Mouse (Mus musculus) erythroblast, embryonic 14.5 days (primary cell): ENCODE measurements around the gene Ror1. TPM values are rescaled to one million over a fixed set of nuclear protein-coding genes. Genes with fewer than 3 reads are reported as not detected.

Experiments
- H3K27me3 ChIP-seq: 2 replicates; pipeline ENCODE4 v1.6.1; 2012; ENCODE audit warnings: inconsistent platforms; ENCODE audit not compliant: control insufficient read depth
- H3K36me3 ChIP-seq: 2 replicates; pipeline ENCODE4 v1.6.1; 2012; ENCODE audit warnings: mild to moderate bottlenecking, inconsistent platforms; ENCODE audit not compliant: control insufficient read depth
- H3K4me1 ChIP-seq: 2 replicates; pipeline ENCODE4 v1.6.1; 2012; ENCODE audit warnings: inconsistent platforms; ENCODE audit not compliant: control insufficient read depth
- H3K4me3 ChIP-seq: replicated peaks from 2 replicates; pipeline ENCODE3; 2012; ENCODE audit warnings: moderate library complexity, mild to moderate bottlenecking, inconsistent platforms
- H3K9me3 ChIP-seq: 2 replicates; pipeline ENCODE4 v1.6.1; 2012; ENCODE audit warnings: low read length, inconsistent platforms, mixed read lengths; ENCODE audit not compliant: control insufficient read depth
- GATA1 ChIP-seq: IDR thresholded peaks from 2 replicates; pipeline ENCODE4 v1.6.1; 2012; ENCODE audit warnings: low read length, inconsistent platforms, mixed read lengths
- TAL1 ChIP-seq: IDR thresholded peaks from 3 replicates; pipeline ENCODE4 v1.6.1; 2012; ENCODE audit warnings: low read length, inconsistent platforms, mixed read lengths
- polyA plus RNA-seq: library from polyadenylated mRNA; stranded (reverse); fragments of >175 nt; gene quantifications from 2 replicates; pipeline ENCODE4 v1.2.3, GENCODE M21; 2012

Ror1 gene
- not detected in 2 replicates for polyA plus RNA-seq

DNA sequence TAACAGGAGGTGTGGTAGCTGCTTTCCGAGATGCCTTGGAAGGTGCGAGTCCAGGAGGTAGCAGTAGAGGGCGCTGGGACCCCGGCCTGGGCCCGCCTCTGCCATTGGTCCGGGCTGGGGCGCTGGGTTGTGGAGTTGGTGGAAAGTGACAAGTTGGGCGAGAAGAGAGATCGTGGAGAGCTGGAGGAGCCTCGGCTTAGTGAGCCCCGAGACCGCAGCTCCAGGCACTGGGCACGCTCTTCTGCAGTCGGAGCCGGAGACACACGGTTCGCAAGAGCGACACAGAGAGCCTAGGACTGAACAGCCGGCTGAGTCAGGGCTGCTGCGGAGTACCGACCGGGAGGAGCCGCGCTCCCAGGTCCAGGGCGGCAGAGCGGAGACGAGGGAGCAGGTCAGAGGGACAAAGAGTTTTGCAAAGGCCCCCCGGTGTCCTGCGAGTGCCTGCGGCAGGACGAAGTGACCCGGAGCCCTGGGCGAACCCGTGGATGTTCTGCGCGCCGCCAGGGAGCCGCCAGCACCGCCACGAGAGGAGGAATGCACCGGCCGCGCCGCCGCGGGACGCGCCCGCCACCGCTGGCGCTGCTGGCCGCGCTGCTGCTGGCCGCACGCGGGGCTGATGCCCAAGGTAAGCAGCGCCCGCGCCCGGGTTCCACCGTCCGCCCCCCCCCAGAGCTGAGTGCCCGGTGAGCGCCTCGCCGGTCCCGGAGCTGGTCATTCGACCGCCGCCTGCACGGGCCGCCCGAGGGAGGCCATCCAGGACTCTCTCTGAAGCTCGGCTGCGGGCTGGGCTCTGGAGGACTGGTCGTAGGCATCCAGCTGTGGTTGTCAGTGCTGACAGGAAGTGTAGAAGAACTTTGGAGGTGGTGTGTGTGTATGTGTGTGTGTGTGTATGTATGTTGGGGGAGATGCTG is at the start of gene Ror1:
Gene Ror1, plus strand, starts transcription at position 107 of the 911 bp plus-strand sequence.
- Histone ChIP-seq H3K27me3 (peaks cover 40% of the 10 kb centered on the region), H3K4me1 (no peaks in the 10 kb centered on the region), H3K36me3 (no peaks in the 10 kb centered on the region), H3K4me3 (peak within 1 kb of the TSS; percentile 42), H3K9me3 (no peaks in the 10 kb centered on the region)
- TF ChIP-seq GATA1 (no peak), TAL1 (no peak)

DNA sequence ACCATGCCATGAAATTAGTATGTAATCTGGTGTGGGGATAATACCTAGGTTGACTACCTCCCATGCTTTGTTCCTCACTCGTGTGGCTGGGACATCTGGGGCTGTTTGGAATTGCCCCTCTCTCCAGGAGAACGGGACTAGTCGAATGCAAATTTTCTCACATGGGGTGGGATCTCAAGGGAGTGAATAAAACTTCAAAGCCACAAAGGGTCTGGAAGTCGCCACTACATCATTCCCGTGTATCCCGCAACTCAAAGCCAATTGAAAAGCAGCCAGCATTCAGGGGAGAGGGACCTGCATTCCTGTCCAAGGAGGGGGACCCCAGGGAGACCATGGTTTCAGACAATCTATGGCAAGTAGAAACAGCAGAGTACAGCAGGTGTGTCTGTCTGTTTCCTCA is 48.5 kb upstream of the Ror1 start:
- no peak for TF ChIP-seq TAL1
- TF ChIP-seq GATA1, result no peak
- no peaks in the 10 kb centered on the region for H3K9me3 ChIP-seq
- no peaks in the 10 kb centered on the region for H3K4me1 ChIP-seq
- no peaks in the 10 kb centered on the region for H3K36me3 ChIP-seq
- no peak overlapping the region for H3K4me3 ChIP-seq
- no peaks in the 10 kb centered on the region for H3K27me3 ChIP-seq

DNA sequence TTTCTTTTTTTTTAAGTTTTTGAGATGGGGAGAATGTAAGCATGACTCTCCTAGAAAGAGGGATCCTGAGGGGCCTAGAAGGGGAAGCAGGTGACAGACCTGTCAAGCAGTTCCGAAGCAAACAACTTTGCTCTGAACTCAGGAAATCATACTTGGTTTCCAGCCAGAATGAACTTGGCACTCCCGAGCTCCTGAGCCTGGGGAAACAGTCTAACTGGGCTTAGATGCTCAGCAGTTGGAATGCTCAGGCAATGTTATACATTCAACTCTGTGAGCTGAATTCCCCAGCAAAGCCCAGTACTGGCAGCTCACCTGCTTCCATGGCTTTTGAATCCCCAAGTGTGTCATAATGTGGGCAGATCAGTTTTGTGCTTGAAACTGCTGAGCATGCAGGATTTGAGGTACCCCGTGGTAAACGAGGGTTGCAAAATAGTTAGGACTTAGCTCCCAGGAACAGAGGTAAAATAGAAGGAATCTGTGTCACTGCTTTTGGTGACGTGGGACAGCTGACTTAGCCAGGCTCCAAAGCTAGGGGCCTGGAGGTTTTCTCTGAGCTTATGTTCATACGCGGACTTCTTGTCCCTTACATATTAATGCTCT is 47.1 kb upstream of the Ror1 start:
- Histone ChIP-seq H3K9me3 (no peaks in the 10 kb centered on the region), H3K36me3 (no peaks in the 10 kb centered on the region), H3K4me1 (no peaks in the 10 kb centered on the region), H3K27me3 (no peaks in the 10 kb centered on the region), H3K4me3 (no peak overlapping the region)
- TF ChIP-seq TAL1 (no peak), GATA1 (no peak)

DNA sequence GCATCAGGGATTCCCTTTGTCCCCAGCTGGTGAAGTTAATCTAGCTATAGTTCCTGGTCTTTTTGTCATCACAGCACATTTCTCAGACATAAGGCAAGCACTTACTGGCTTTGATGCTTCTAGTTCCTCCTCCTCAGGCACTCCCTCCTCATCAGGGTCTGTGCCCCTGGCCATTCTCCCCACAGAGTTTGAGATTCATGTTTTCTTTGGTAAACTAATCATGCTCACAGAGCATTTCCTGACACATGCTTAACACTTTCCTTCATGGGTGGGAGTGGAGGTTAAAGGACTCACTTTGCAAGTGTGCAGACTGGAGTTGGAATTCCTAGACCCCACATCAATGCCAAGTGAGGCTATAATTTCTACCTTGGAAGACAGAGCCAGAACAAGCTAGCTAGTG is 43.8 kb upstream of the Ror1 start:
- H3K36me3 ChIP-seq, result no peaks in the 10 kb centered on the region
- no peak for TF ChIP-seq TAL1
- no peak for TF ChIP-seq GATA1
- no peaks in the 10 kb centered on the region for H3K4me1 ChIP-seq

DNA sequence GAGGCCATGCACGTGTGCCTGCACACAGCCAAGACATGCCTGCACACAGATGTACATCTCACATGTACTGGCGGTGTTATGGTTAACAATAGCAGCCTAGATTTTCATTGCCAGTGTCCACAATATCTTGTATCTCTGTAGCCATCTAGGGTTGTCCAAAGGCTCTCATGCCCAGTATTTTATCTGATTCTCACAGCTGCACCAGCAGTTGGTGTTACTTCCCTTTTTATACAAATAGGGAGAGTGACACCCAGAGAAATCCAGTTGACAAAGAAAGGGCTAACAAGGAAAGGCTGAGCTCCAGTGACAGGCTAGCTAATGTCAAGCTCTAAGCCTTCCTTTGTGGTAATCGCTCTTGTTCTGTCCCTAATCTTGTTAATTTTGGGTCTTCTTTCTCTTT is 43.3 kb upstream of the Ror1 start:
- Histone ChIP-seq H3K9me3 (no peaks in the 10 kb centered on the region), H3K4me1 (no peaks in the 10 kb centered on the region), H3K4me3 (no peak overlapping the region), H3K27me3 (no peaks in the 10 kb centered on the region), H3K36me3 (no peaks in the 10 kb centered on the region)
- no peak for TF ChIP-seq GATA1
- TF ChIP-seq TAL1, result no peak

More for the DNA sequence above, 43.8 kb upstream of the Ror1 start:
- Histone ChIP-seq H3K27me3 (no peaks in the 10 kb centered on the region), H3K9me3 (no peaks in the 10 kb centered on the region), H3K4me3 (no peak overlapping the region)

DNA sequence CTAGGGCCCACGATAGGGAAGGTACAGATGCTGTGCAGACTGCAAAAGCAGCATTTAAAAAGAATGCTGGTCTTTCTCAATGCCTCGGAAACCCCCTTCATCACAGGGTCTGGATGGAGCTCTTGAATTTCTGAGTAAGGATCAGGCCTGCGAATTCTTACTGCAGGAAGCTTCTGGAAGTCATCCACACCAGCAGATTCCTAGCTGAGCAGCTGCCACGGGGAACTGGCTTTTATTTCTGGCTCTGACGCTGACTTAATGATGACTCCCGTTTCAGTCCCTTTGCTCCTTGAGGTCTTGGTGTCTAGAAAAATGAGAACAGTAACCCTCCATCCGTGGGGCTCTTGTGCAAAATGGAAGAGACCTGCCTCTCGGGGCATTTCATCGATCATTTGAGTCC is 39.5 kb upstream of the Ror1 start:
- TF ChIP-seq TAL1 (no peak), GATA1 (no peak)
- Histone ChIP-seq H3K27me3 (no peaks in the 10 kb centered on the region), H3K9me3 (no peaks in the 10 kb centered on the region), H3K4me3 (no peak overlapping the region), H3K4me1 (no peaks in the 10 kb centered on the region), H3K36me3 (no peaks in the 10 kb centered on the region)

DNA sequence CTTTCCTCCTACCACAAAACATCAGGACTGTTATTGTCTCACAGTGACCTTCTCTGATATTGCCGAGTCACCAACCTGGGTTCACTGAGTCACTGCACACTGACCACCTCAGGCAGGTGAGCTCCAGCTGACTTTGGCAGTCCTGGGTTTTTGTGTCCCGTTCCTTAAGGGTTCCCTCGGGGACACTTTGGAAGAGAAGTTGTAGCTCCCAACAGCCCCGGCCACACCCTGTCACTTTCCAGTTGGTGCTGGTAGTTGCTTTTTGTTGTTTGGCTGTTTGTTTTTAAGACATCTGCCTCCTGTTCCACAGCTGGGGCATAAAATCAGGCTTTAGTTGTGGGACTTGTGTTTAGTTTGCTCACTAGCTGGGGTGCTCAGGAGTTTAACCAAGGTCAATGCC is 39.1 kb upstream of the Ror1 start:
- H3K27me3 ChIP-seq, result no peaks in the 10 kb centered on the region
- no peak overlapping the region for H3K4me3 ChIP-seq
- no peaks in the 10 kb centered on the region for H3K36me3 ChIP-seq
- TF ChIP-seq TAL1 (no peak), GATA1 (no peak)
- H3K4me1 ChIP-seq, result no peaks in the 10 kb centered on the region
- H3K9me3 ChIP-seq, result no peaks in the 10 kb centered on the region

DNA sequence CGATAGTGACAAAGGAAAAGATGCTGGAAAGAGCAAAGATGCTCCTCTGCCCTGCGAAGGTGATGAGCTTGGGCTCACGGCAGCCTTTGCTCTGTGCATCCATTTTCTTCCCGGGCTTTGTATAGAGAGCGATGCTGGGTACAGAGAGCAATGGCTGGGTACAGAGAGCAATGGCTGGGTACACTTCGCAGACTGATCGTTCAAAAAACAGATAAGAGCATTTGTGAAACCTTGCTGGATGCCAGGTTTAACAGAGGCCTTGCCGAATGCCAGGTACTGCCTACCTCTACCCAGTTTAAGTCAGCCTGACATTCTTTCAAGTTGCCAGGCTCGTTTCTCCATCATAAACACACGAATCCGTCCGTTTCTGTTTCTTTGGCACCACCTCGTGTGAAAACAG is 38.2 kb upstream of the Ror1 start:
- Histone ChIP-seq H3K4me3 (no peak overlapping the region), H3K27me3 (no peaks in the 10 kb centered on the region), H3K36me3 (no peaks in the 10 kb centered on the region), H3K4me1 (no peaks in the 10 kb centered on the region), H3K9me3 (no peaks in the 10 kb centered on the region)
- TF ChIP-seq TAL1 (no peak), GATA1 (no peak)

DNA sequence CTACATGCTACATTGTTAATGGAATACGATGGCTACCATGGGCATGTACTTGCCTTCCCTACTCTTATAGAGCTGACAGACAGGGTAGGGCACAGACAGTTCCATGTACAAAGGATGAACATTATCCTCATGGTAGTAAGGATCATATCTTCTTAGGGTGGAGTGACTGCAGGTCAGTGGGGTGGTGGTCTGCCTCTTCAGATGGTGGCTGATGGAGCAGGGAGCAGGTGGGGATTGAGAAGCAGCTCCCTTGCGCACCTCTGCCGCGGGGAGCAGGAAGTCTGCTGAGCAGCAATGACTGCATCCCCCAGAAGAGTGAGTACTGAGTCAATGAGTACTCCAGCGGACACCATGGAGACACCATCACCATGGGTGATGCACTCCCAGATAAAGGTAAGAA is 37.0 kb upstream of the Ror1 start:
- Histone ChIP-seq H3K27me3 (no peaks in the 10 kb centered on the region), H3K4me3 (no peak overlapping the region)

More for the DNA sequence above, 37.0 kb upstream of the Ror1 start:
- H3K36me3 ChIP-seq, result no peaks in the 10 kb centered on the region
- TF ChIP-seq TAL1 (no peak), GATA1 (no peak)
- no peaks in the 10 kb centered on the region for H3K9me3 ChIP-seq
- H3K4me1 ChIP-seq, result no peaks in the 10 kb centered on the region
